Mouse (Mus musculus): Measurements from ENCODE around the gene Itga3. TPM values are rescaled to one million over a fixed set of nuclear protein-coding genes. Genes with fewer than 3 reads are reported as not detected.

Gene Itga3
- polyA plus RNA-seq, 1 experiment from 2014 or later: 16.9 TPM

DNA sequence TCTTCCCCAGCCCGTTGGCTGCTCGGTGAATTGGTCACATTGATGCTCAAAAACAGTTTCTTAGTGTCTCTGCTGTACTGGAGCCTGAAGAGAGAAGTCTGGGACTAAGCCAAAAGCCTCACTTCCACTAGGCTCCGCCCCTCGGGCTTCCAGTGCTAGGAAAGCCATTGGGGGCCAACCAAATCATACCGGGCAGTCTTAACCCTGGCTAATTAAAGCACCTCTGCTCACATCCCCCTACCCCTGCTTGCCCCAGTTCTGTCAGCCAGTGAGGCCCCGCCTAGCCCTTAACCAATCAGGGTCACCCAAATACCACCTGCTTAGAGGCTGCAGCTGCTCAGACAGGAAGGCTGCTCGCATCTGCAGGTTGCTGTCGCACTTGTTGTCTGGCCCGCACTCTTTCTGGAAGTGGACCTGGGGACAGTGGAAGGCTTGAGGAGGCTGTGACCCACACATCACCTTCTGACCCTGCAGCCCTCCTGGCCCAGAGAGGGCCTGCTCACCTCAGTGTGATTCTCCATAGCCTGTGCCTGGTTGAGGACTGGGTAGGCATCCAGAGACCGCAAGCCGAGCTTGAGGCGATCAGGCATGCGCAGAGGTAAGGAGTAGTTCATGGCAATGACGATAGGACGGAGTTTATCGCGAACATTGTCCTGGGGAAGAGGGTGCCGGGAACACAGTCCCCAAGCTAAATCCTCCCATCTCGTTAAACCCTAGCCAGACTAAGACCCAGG is 19.7 kb downstream of the Itga3 start:
- H3K4me1 ChIP-seq (replicated peaks; ENCODE audit: control insufficient read depth, insufficient read depth, low read length): no peaks in the 10 kb centered on the region
- 0 out of 2 replicates have a peak overlapping the region, but pooled peaks have one; percentile 3 for H3K4me2 ChIP-seq (replicated peaks)
- H3K4me3 ChIP-seq (replicated peaks; ENCODE audit: low read length): no peak overlapping the region
- no peak overlapping the region for H3K9ac ChIP-seq
- peaks cover 49% of the 10 kb centered on the region for H3K36me3 ChIP-seq (replicated peaks; ENCODE audit: control insufficient read depth, insufficient read depth)
- peaks cover 4% of the 10 kb centered on the region; the same call in 1 of the 2 replicates for H3K27me3 ChIP-seq (ENCODE audit: control insufficient read depth, insufficient read depth, low read length)
- no peak overlapping the region for H3K27ac ChIP-seq
- WGBS: 27% methylated on average over 19 of the region's 19 CpGs
- H3K9me3 ChIP-seq (ENCODE audit: control insufficient read depth, low read length): no peaks in the 10 kb centered on the region
- DNase-seq (ENCODE audit: low spot score): no peak
- no peak for ATAC-seq (ENCODE audit: low FRiP score)

DNA sequence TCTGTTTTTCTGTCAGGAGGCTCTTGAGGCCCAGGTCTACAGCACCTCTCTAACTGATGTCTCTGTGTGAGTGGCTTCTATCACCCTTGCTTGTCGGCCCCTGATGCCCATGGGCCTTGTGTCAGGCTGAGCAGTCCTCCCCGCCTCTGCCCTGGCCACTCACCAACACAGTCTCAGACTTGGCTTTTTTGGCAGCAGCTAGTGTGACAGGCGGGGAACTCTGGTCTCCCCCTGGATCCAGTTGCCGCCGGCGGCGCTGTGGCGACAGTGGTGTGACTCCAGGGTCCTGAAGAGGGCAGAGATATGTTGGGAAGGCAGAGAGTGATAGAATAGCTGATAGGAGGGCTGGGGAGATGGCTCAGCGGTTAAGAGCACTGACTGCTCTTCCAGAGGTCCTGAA is 23.5 kb downstream of the Itga3 start:
- H3K9me3 ChIP-seq (ENCODE audit: control insufficient read depth, low read length): no peaks in the 10 kb centered on the region
- no peak overlapping the region for H3K9ac ChIP-seq
- no peaks in the 10 kb centered on the region for H3K4me1 ChIP-seq (replicated peaks; ENCODE audit: control insufficient read depth, insufficient read depth, low read length)
- DNase-seq (ENCODE audit: low spot score) (no peak), ATAC-seq (ENCODE audit: low FRiP score) (no peak)
- peaks cover 44% of the 10 kb centered on the region for H3K36me3 ChIP-seq (replicated peaks; ENCODE audit: control insufficient read depth, insufficient read depth)
- no peak overlapping the region for H3K4me3 ChIP-seq (replicated peaks; ENCODE audit: low read length)
- no peak overlapping the region for H3K27ac ChIP-seq
- H3K27me3 ChIP-seq (ENCODE audit: control insufficient read depth, insufficient read depth, low read length): peaks cover 3% of the 10 kb centered on the region; the same call in 1 of the 2 replicates
- no peak overlapping the region for H3K4me2 ChIP-seq (replicated peaks)
- 69% methylated on average over 9 of the region's 9 CpGs for WGBS

DNA sequence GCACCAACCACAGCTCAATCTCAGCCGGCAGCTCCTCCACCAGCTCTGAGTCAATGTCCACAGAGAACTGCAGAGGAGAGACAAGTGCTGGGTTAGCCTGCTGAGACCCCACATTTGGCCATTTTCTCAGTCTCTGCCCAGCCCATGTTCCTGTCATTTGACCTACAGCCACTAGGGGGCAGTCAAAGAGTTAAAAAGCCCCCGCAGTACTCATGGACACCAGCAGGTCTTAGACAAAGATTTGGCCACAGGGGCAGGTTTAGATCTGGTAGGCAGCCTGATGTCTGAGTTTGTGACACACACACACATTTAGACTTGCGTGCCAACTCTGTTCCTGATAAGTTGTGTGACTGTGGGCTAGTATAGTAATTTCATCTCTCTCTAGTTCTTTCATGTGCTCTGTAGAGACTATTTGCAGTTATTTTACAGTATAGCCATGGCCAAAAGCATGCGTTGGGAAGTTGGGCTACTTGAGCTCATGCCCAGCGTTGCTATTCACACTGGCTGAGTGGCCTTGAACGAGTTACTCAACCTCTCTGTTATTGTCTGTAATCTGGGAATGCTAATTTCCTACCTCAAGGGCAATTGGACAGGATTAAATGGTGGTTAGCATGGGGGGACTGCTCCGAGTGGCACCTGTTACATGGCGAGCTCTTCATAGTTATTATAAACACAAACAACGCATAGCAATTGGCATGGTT is 29.5 kb downstream of the Itga3 start:
- peak; percentile 45; the same call in 1 of the 2 replicates for ATAC-seq (ENCODE audit: low FRiP score)
- Histone ChIP-seq H3K9me3 (ENCODE audit: control insufficient read depth, low read length) (no peaks in the 10 kb centered on the region), H3K27me3 (ENCODE audit: control insufficient read depth, insufficient read depth, low read length) (no peaks in the 10 kb centered on the region), H3K9ac (no peak overlapping the region), H3K4me3 (replicated peaks; ENCODE audit: low read length) (no peak overlapping the region), H3K36me3 (replicated peaks; ENCODE audit: control insufficient read depth, insufficient read depth) (peaks cover 11% of the 10 kb centered on the region), H3K4me2 (replicated peaks) (no peak overlapping the region), H3K4me1 (replicated peaks; ENCODE audit: control insufficient read depth, insufficient read depth, low read length) (no peaks in the 10 kb centered on the region), H3K27ac (no peak overlapping the region)
- 63% methylated on average over 9 of the region's 9 CpGs for WGBS
- peak; percentile 80 for DNase-seq (ENCODE audit: low spot score)

DNA sequence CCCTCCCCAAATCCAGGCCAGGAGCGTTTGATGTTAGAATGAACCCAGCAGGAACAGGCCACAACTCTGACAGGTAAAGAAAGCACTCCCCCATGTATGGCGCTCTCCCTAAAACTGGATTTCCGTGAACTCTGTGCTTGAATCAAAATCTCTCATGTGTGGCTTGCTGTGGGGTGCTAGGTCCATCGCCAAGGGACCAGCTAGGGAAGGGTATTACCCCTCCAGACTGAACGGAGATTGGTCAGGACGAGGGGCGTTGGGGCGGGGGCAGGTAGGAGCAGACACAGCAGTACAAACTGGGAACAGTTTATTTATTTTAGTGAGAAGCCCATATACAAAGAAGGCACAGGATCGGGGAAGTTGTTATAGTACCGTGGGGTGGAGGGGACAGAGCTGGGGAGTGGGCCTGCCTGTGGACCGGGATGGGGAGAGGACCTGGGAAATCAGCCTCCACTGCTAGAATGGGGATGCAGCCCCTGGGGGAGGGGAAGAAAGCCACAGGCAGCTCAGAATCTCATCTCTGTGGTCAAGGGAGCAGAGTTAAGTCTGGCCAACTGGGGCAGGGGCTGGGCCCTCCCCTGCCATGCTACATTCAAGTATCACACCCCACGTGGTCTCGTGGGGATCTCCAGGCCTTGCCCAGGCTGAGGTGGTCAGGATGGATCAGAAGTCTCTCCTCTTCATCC is 32.3 kb downstream of the Itga3 start:
- no peak for ATAC-seq (ENCODE audit: low FRiP score)
- H3K4me2 ChIP-seq (replicated peaks): no peak overlapping the region
- DNase-seq (ENCODE audit: low spot score): no peak
- 57% methylated on average over 13 of the region's 13 CpGs for WGBS
- H3K27ac ChIP-seq: no peak overlapping the region
- H3K36me3 ChIP-seq (replicated peaks; ENCODE audit: control insufficient read depth, insufficient read depth): peaks cover 3% of the 10 kb centered on the region
- H3K4me1 ChIP-seq (replicated peaks; ENCODE audit: control insufficient read depth, insufficient read depth, low read length): peaks cover 14% of the 10 kb centered on the region; the same call in 1 of the 2 replicates
- no peak overlapping the region for H3K4me3 ChIP-seq (replicated peaks; ENCODE audit: low read length)
- no peak overlapping the region for H3K9ac ChIP-seq
- no peaks in the 10 kb centered on the region for H3K27me3 ChIP-seq (ENCODE audit: control insufficient read depth, insufficient read depth, low read length)
- no peaks in the 10 kb centered on the region for H3K9me3 ChIP-seq (ENCODE audit: control insufficient read depth, low read length)

DNA sequence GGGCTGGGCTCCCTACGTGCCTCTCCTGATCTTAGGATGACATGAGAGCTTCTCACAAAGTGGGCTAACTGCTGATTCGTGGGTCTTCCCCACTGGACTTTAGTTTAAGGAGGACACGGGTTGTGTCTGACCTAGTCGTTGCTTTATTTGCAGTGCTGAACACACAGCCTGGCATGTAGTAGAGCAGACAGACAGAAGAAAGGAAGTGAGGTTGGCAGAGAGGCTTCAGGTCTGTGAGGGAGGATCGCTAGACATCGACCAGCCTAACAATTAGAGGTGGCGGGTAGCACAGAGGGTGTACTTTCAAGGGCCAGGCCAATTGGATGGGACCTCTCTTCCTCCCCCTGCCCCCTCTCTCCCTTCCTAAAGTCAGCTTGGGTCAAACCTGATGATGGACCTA is 33.0 kb downstream of the Itga3 start:
- H3K36me3 ChIP-seq (replicated peaks; ENCODE audit: control insufficient read depth, insufficient read depth): peaks cover 3% of the 10 kb centered on the region
- ATAC-seq (ENCODE audit: low FRiP score) (no peak), DNase-seq (ENCODE audit: low spot score) (no peak)
- no peak overlapping the region for H3K27ac ChIP-seq
- H3K9me3 ChIP-seq (ENCODE audit: control insufficient read depth, low read length): no peaks in the 10 kb centered on the region
- peaks cover 14% of the 10 kb centered on the region; the same call in 1 of the 2 replicates for H3K4me1 ChIP-seq (replicated peaks; ENCODE audit: control insufficient read depth, insufficient read depth, low read length)
- H3K4me2 ChIP-seq (replicated peaks): no peak overlapping the region
- no peaks in the 10 kb centered on the region for H3K27me3 ChIP-seq (ENCODE audit: control insufficient read depth, insufficient read depth, low read length)
- WGBS: 55% methylated on average over 7 of the region's 7 CpGs
- H3K4me3 ChIP-seq (replicated peaks; ENCODE audit: low read length): no peak overlapping the region
- no peak overlapping the region for H3K9ac ChIP-seq

DNA sequence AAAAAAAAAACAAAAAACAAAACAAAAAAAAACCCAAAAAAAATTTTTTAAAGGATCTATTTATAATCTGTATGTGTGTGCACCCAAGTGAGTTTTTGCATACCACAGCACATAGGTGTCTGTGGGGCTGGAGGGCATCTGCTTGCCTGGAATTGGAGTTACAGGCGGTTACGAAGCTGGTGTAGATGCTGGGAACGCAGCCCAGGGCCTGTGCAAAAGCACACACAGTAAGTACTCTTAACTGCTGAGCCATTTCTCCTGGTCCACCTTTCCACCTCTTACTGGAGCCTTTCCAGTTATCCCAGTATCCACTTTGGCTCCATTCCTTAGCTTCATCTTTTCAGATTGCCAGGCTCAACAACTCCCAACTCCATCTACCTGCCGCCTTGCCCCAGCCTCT is 33.5 kb downstream of the Itga3 start:
- H3K4me2 ChIP-seq (replicated peaks): no peak overlapping the region
- 85% methylated on average over 4 of the region's 4 CpGs for WGBS
- no peaks in the 10 kb centered on the region for H3K9me3 ChIP-seq (ENCODE audit: control insufficient read depth, low read length)
- H3K27ac ChIP-seq: no peak overlapping the region
- H3K9ac ChIP-seq: no peak overlapping the region
- no peak overlapping the region for H3K4me3 ChIP-seq (replicated peaks; ENCODE audit: low read length)
- peaks cover 14% of the 10 kb centered on the region; the same call in 1 of the 2 replicates for H3K4me1 ChIP-seq (replicated peaks; ENCODE audit: control insufficient read depth, insufficient read depth, low read length)
- no peak for DNase-seq (ENCODE audit: low spot score)
- H3K36me3 ChIP-seq (replicated peaks; ENCODE audit: control insufficient read depth, insufficient read depth): peaks cover 3% of the 10 kb centered on the region
- ATAC-seq (ENCODE audit: low FRiP score): no peak
- no peaks in the 10 kb centered on the region for H3K27me3 ChIP-seq (ENCODE audit: control insufficient read depth, insufficient read depth, low read length)

DNA sequence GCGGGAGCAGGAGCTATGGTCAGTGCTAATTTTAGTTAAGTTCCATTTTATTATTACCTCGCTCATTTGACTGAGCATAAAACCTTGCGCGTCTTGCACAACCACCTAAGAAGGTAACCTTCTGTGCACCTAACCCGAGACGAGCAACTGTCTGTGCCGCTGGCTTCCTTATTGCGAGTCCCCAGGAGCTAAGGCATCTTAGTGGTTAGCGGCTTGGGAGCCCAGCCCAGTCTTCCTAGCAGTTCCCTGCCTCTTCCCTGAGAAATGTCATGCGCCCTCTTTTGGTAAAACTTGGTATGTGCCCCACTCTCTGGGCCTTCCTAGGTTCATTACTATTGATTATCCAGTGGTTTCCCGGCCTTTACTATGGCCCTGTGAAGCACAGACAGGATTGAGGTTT is 34.5 kb downstream of the Itga3 start:
- Histone ChIP-seq H3K4me3 (replicated peaks; ENCODE audit: low read length) (peak overlapping the region; percentile 16), H3K36me3 (replicated peaks; ENCODE audit: control insufficient read depth, insufficient read depth) (peaks cover 3% of the 10 kb centered on the region), H3K27ac (no peak overlapping the region), H3K27me3 (ENCODE audit: control insufficient read depth, insufficient read depth, low read length) (no peaks in the 10 kb centered on the region), H3K4me2 (replicated peaks) (peak overlapping the region; percentile 71), H3K9me3 (ENCODE audit: control insufficient read depth, low read length) (no peaks in the 10 kb centered on the region), H3K9ac (peak overlapping the region; percentile 28), H3K4me1 (replicated peaks; ENCODE audit: control insufficient read depth, insufficient read depth, low read length) (peaks cover 14% of the 10 kb centered on the region; the same call in 1 of the 2 replicates)
- DNase-seq (ENCODE audit: low spot score) (peak; percentile 85), ATAC-seq (ENCODE audit: low FRiP score) (no peak)
- WGBS: under 1% methylated on average over 11 of the region's 11 CpGs

DNA sequence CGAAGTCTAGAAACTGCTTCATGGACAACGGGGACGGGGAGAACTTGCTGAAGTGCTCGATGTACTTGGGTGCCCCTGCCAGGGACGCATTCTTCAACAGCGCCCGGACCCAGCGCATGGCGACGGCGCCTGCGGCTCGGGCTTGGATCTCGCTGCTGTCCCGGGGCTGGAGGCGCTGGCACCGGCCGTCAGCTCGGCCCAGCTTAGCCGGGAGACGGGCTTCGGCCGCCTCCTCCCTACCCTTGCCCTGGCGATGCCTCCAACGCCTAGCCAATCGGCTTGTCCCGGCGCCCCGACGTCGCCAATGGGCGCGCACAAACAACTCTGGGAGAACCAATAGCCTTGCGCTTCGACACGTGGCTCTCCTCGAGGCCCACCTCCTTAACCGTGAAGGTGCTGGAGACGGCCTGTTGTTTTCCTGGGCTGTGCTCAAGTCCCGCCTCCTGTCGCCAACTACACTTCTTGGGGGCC is 35.4 kb downstream of the Itga3 start, which contains the start of gene Pdk2:
Pdk2 (minus strand) TSS at position 216 of the 471 bp plus-strand sequence.
- Histone ChIP-seq H3K4me1 (replicated peaks; ENCODE audit: control insufficient read depth, insufficient read depth, low read length) (peaks cover 14% of the 10 kb centered on the region; the same call in 1 of the 2 replicates), H3K4me3 (replicated peaks; ENCODE audit: low read length) (peak within 1 kb of the TSS; percentile 48), H3K27me3 (ENCODE audit: control insufficient read depth, insufficient read depth, low read length) (no peaks in the 10 kb centered on the region), H3K27ac (peak within 1 kb of the TSS; percentile 22), H3K9me3 (ENCODE audit: control insufficient read depth, low read length) (no peaks in the 10 kb centered on the region), H3K9ac (peak within 1 kb of the TSS; percentile 53), H3K36me3 (replicated peaks; ENCODE audit: control insufficient read depth, insufficient read depth) (peaks cover 3% of the 10 kb centered on the region), H3K4me2 (replicated peaks) (peak within 1 kb of the TSS; percentile 71)
- DNase-seq (ENCODE audit: low spot score): peak; percentile 92
- peak; percentile 97 for ATAC-seq (ENCODE audit: low FRiP score)
- under 1% methylated on average over 41 of the region's 41 CpGs for WGBS
